Mouse (Mus musculus) stomach, embryonic 14.5 days (tissue): ENCODE measurements around the gene Gmpr2. TPM values are rescaled to one million over a fixed set of nuclear protein-coding genes. Genes with fewer than 3 reads are reported as not detected.
A peak's percentile ranks its signal among the peaks of the same experiment; 100 is the strongest.

ENCODE experiments used
- ATAC-seq: fragments of 200-750 bp; cut with Nextera tagmentation; 2 replicates; pipeline ENCODE4 v1.8.0; 2017; ENCODE audit warnings: low read depth, moderate TSS enrichment; ENCODE audit not compliant: insufficient number of reproducible peaks, insufficient read depth, low FRiP score
- H3K27ac ChIP-seq: fragments of 300-500 bp; sonication (generic); 2 replicates; pipeline ENCODE4 v1.5.1; 2014; ENCODE audit warnings: mild to moderate bottlenecking, low read length, moderate library complexity, mixed read lengths
- H3K27me3 ChIP-seq: fragments of 300-500 bp; sonication (generic); 2 replicates; pipeline ENCODE4 v1.6.1; 2014; ENCODE audit warnings: low read length, control low read depth, mixed read lengths; ENCODE audit not compliant: control insufficient read depth, insufficient read depth
- H3K36me3 ChIP-seq: fragments of 300-500 bp; sonication (generic); 2 replicates; pipeline ENCODE4 v1.6.1; 2014; ENCODE audit warnings: mild to moderate bottlenecking, control low read depth, low read length, moderate library complexity, mixed read lengths; ENCODE audit not compliant: control insufficient read depth, insufficient read depth
- H3K4me1 ChIP-seq: fragments of 300-500 bp; sonication (generic); 2 replicates; pipeline ENCODE4 v1.6.1; 2014; ENCODE audit warnings: low read length, control low read depth, mixed read lengths; ENCODE audit not compliant: control insufficient read depth, insufficient read depth
- H3K4me2 ChIP-seq: fragments of 300-500 bp; sonication (generic); replicated peaks from 2 replicates; pipeline ENCODE4 v1.6.1; 2014; ENCODE audit warnings: low read depth, low read length, control low read depth
- H3K4me3 ChIP-seq: fragments of 300-500 bp; sonication (generic); 2 replicates; pipeline ENCODE4 v1.5.1; 2014; ENCODE audit warnings: low read depth, low read length, control low read depth
- H3K9ac ChIP-seq: fragments of 300-500 bp; sonication (generic); replicated peaks from 2 replicates; pipeline ENCODE4 v1.6.1; 2014; ENCODE audit warnings: low read depth, mild to moderate bottlenecking, control low read depth, low read length, moderate library complexity, mixed read lengths
- H3K9me3 ChIP-seq: fragments of 300-500 bp; sonication (generic); 2 replicates; pipeline ENCODE4 v1.6.1; 2016; ENCODE audit warnings: low read depth, low read length, control low read depth; ENCODE audit not compliant: control insufficient read depth
- WGBS: fragments of 180-500 bp; shearing (Covaris S2); extraction: QIAGEN DNeasy Blood & Tissue Kit; methylation state at CpG from one replicate; pipeline ENCODE4 v1.1.7; 2014; 5-methylcytosine and 5-hydroxymethylcytosine counted together
- polyA plus RNA-seq: library from polyadenylated mRNA; unstranded; fragments of >200 nt; fragmentation: Nextera tagmentation; extraction: Ambion mirVana; gene quantifications from 2 replicates; pipeline ENCODE4 v1.2.1, GENCODE M21; 2014

Gene Gmpr2
- polyA plus RNA-seq, 1 experiment from 2014 or later = 63.6 TPM

DNA sequence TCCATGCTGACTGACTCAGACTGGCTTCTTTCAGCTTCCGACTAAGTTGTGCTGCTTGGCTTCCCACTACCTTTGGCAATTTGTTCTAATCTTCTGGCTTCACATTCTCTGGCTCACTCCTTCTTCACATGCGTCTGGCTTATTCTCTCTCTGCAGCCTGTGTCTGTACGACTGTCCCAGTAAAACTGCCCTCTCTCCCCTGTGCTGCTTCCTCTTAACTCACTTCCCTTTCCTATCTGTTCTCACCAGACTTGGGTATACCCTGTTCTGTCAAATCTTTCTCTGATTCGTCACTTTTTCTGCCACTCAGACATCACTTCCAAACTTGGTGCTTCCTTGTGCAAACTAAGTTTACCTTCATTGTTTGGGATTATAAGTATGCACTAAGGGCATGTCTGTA lies 25.5 kb downstream of the Gmpr2 start:
- no peak overlapping the region for H3K4me2 ChIP-seq
- H3K9ac ChIP-seq = no peak overlapping the region
- H3K4me3 ChIP-seq = no peak overlapping the region
- no peaks in the 10 kb centered on the region for H3K27me3 ChIP-seq
- H3K36me3 ChIP-seq = no peaks in the 10 kb centered on the region
- H3K27ac ChIP-seq = no peak overlapping the region
- no peak for ATAC-seq
- H3K4me1 ChIP-seq = no peaks in the 10 kb centered on the region
- H3K9me3 ChIP-seq = no peaks in the 10 kb centered on the region
- 80% methylated on average over 4 of the region's 4 CpGs for WGBS

- Histone ChIP-seq H3K4me2 (no peak overlapping the region), H3K27me3 (no peaks in the 10 kb centered on the region), H3K4me3 (no peak overlapping the region), H3K36me3 (no peaks in the 10 kb centered on the region), H3K4me1 (no peaks in the 10 kb centered on the region), H3K27ac (no peak overlapping the region), H3K9me3 (no peaks in the 10 kb centered on the region), H3K9ac (no peak overlapping the region)
- no peak for ATAC-seq
- WGBS = 67% methylated on average over 9 of the region's 9 CpGs
Observed at GRCm38 (mm10) chr14:55701131-55701530, 29.4 kb downstream of the Gmpr2 start.

DNA sequence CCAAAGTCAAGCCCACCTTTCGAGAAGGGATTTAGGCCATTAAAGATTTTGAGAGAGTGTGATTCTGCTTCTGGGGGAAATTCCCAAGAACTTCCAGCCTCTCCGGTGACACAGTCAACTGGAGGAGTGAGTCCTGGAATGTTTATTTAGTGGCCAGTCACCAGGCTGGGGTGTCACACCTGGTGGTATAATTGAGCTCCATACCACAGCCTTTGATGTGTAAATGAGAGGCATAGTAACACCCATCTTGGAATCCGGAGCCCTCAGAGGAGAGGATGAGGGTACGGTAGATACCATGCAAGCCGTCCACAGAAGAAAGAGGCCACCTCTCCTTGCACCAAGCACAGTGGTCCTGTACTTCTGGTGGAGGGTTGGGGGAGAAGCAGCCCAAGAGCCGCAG lies 31.0 kb downstream of the Gmpr2 start:
- H3K27ac ChIP-seq = no peak overlapping the region

DNA sequence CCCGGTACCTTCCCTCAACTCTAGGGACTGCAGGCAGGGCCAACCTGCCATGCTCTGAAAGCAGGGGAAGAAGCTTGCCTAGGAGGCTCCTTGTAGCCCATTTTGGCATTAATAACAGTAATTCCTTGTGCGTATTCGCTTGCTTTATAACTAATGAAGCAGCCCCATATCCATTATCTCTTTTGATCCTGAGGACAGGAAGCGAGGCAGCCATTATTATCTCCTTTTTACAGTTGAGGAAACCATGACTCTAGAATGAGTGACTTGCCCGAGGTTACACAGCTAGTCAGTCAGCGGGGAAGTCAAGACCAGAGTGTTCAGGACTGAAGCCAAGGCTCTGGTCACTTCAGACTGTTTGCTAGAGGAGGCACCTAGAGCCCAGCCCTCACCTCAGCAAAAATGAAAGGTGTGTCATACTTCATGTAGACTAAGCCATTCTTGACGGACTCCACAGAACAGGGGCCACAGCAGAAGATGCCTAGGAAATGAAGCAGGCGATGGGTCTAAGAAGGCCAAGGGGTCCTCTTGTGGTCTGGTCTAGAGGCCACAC lies 34.4 kb downstream of the Gmpr2 start:
- WGBS = 86% methylated on average over 8 of the region's 8 CpGs
- H3K4me3 ChIP-seq = no peak overlapping the region
- no peak overlapping the region for H3K9ac ChIP-seq

More for the DNA sequence above, 31.0 kb downstream of the Gmpr2 start:
- Histone ChIP-seq H3K4me3 (no peak overlapping the region), H3K4me1 (no peaks in the 10 kb centered on the region), H3K36me3 (no peaks in the 10 kb centered on the region), H3K4me2 (no peak overlapping the region), H3K9me3 (no peaks in the 10 kb centered on the region), H3K9ac (no peak overlapping the region), H3K27me3 (no peaks in the 10 kb centered on the region)
- 46% methylated on average over 6 of the region's 6 CpGs for WGBS
- ATAC-seq = no peak

GRCm38 (mm10) chr14:55707397-55707796 lies 35.7 kb downstream of the Gmpr2 start:
- no peak for ATAC-seq
- 67% methylated on average over 5 of the region's 5 CpGs for WGBS

More for the DNA sequence above, 34.4 kb downstream of the Gmpr2 start:
- ATAC-seq = no peak
- no peaks in the 10 kb centered on the region for H3K4me1 ChIP-seq
- no peak overlapping the region for H3K4me2 ChIP-seq
- H3K36me3 ChIP-seq = no peaks in the 10 kb centered on the region
- H3K27me3 ChIP-seq = no peaks in the 10 kb centered on the region
- no peak overlapping the region for H3K27ac ChIP-seq
- H3K9me3 ChIP-seq = no peaks in the 10 kb centered on the region

DNA sequence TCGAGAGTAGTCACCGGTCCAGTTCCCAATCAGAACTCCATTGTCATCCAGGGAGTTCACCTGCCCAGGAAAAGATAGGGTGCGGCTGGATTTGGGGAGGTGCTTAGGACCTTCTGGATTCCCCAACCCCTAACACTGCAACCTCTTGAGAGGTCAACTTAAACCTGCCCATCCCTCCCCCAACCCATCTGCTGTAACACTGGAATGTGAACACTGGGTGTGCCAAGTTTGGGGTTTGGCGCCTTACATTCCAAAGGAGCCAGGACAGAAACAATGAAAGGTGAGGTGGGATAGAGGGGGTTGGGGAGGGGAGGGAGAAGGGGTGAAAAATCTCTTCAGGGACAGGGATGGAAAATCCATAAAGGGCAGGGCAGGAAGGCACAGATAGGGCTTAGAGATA lies 37.8 kb downstream of the Gmpr2 start:
- Histone ChIP-seq H3K4me3 (no peak overlapping the region), H3K9ac (no peak overlapping the region), H3K27me3 (no peaks in the 10 kb centered on the region), H3K9me3 (no peaks in the 10 kb centered on the region), H3K4me1 (no peaks in the 10 kb centered on the region; the same call in 1 of the 2 replicates), H3K4me2 (no peak overlapping the region), H3K27ac (no peak overlapping the region), H3K36me3 (no peaks in the 10 kb centered on the region)
- no peak for ATAC-seq
- WGBS = 74% methylated on average over 4 of the region's 4 CpGs

More at GRCm38 (mm10) chr14:55707397-55707796, 35.7 kb downstream of the Gmpr2 start:
- Histone ChIP-seq H3K27ac (no peak overlapping the region), H3K9ac (no peak overlapping the region), H3K4me2 (no peak overlapping the region), H3K27me3 (no peaks in the 10 kb centered on the region), H3K4me1 (no peaks in the 10 kb centered on the region), H3K4me3 (no peak overlapping the region), H3K36me3 (no peaks in the 10 kb centered on the region), H3K9me3 (no peaks in the 10 kb centered on the region)

DNA sequence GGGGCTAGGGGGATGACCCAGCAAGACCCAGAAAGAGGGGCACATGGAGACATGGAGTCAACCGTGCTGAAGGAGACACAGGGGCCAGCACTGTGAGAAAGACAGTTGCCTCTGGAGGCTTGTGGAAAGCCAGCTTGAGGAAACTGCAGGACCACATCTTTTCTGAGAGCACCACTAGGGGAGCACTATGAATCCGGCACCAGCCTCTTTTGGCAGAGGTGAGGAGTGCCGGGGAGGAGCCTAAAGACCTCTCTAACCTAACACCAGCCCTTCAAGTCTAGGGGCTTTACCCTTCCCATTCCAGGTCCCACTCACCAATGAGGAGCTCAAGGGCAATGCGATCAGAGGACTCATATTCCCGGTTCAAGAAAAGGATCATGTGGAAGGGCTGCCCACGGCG lies 40.0 kb downstream of the Gmpr2 start:
- no peaks in the 10 kb centered on the region; the same call in 1 of the 2 replicates for H3K4me1 ChIP-seq
- ATAC-seq = no peak
- H3K9me3 ChIP-seq = no peaks in the 10 kb centered on the region
- no peak overlapping the region for H3K4me3 ChIP-seq
- 0 out of 2 replicates have a peak overlapping the region, but pooled peaks have one; percentile 7 for H3K4me2 ChIP-seq
- no peak overlapping the region for H3K9ac ChIP-seq
- WGBS = 82% methylated on average over 7 of the region's 7 CpGs
- 0 out of 2 replicates have a peak, but pooled peaks cover 4% of the 10 kb centered on the region for H3K36me3 ChIP-seq
- peak overlapping the region; percentile 7; the same call in 1 of the 2 replicates for H3K27ac ChIP-seq
- H3K27me3 ChIP-seq = no peaks in the 10 kb centered on the region

DNA sequence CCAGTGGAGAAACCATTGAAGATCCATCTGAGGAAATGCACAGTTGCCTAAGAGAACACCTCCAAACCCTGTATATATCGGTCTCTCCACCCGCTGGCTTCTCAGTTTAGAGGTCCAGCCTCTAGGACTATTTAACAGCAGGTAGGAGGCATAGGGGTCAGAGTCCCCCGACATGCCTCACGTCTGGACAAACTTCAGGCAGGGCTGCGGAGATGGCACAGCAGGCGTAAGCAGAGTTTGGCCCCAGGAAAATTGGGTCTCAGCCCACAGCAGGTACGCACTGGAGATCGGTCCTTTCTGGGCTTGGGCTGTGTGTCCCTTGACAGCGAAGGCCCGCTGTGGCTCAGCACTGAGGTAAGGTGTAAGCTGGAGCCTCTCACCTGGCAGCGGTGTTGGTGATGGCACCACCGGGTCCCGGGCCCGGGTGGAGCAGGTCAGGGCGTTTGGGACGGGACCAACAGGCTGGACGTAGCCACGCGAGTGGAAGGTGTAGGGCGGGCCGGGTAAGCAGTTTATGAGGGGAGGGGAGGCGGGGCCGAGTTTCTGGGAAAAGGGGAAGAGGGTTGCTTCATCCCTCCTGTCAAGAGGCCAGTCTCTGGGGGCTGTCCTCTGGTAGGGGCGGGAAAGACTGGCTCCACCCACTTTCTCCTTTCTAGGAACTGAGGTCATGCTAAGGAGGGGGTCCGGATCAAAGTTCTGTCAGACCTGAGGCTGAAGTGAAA lies 41.4 kb downstream of the Gmpr2 start:
- no peaks in the 10 kb centered on the region; the same call in 1 of the 2 replicates for H3K4me1 ChIP-seq
- ATAC-seq = 0 out of 2 replicates have a peak, but pooled peaks have one; percentile 17
- peak overlapping the region; percentile 41 for H3K4me2 ChIP-seq
- H3K9ac ChIP-seq = 0 out of 2 replicates have a peak overlapping the region, but pooled peaks have one; percentile 10
- H3K9me3 ChIP-seq = no peaks in the 10 kb centered on the region
- 15% methylated on average over 25 of the region's 25 CpGs for WGBS
- H3K36me3 ChIP-seq = peaks cover 10% of the 10 kb centered on the region
- peak overlapping the region; percentile 18; the same call in 1 of the 2 replicates for H3K4me3 ChIP-seq
- peak overlapping the region; percentile 40; the same call in 1 of the 2 replicates for H3K27ac ChIP-seq
- no peaks in the 10 kb centered on the region for H3K27me3 ChIP-seq
